18 mouse cellular contexts compared by ENCODE assay signal in the genomic region with DNA sequence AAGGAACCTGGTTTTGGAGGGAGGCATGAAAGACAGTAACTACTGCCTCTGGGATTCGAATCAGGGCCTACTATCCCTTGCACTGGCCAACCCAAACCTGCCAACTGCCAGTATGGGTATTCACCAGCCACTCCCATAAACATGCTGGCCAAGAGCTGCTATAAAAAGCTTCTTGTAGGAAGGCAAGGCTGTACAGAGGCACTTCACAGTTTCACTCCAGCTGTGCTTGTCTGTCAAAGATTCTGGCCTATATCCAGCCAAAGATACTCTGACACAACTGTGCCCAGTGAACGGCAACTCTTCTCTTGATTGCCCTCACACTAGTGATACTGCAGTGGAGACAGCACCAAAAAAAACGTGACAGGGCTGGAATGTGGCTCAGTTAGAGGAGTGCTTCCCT. TPM values are rescaled to one million over a fixed set of nuclear protein-coding genes. Genes with fewer than 3 reads are reported as not detected.
DNase-seq lines count a peak whose midpoint lies in the region; ATAC-seq and TF ChIP-seq lines count a peak whose summit lies in the region.
"Had no signal": no experiment of that assay in that cellular context is flagged by ENCODE, and none has a peak within 500 bp of the region (broad histone marks: within the 10 kb centered on the region; RNA-seq: fewer than 3 reads in every experiment).

No protein-coding gene starts in this region.

- no peak overlapping the region for H3K4me3 ChIP-seq in heart, embryonic 12.5 days
- no peak overlapping the region for H3K4me3 ChIP-seq in myocyte
- no peak overlapping the region for H3K4me3 ChIP-seq in neural tube, embryonic 15.5 days (replicated peaks)
- H3K4me3 ChIP-seq: forebrain, embryonic 12.5 days; liver, embryonic 12.5 days; midbrain, embryonic 13.5 days had no signal

- peaks cover 76% of the 10 kb centered on the region for H3K4me1 ChIP-seq in heart, embryonic 12.5 days (replicated peaks)
- peaks cover 61% of the 10 kb centered on the region for H3K4me1 ChIP-seq in neural tube, embryonic 15.5 days

- H3K27ac ChIP-seq in heart, embryonic 12.5 days (ENCODE audit: poor library complexity, severe bottlenecking), result peak overlapping the region; percentile 5; the same call in 1 of the 2 replicates
- H3K27ac ChIP-seq in neural tube, embryonic 15.5 days (replicated peaks), result no peak overlapping the region
- H3K27ac ChIP-seq: forebrain, embryonic 12.5 days; liver, embryonic 12.5 days; midbrain, embryonic 13.5 days had no signal

- TF ChIP-seq POLR2A in myocyte (IDR thresholded peaks at IDR 0.05; ENCODE audit: insufficient read length, low read depth), result no peak

- H3K4me2 ChIP-seq in heart, embryonic 12.5 days, result no peak overlapping the region
- H3K4me2 ChIP-seq in myocyte (ENCODE audit: low read depth), result peak overlapping the region; percentile 68
- H3K4me2 ChIP-seq in neural tube, embryonic 15.5 days, result no peak overlapping the region
- H3K4me2 ChIP-seq: forebrain, embryonic 12.5 days; liver, embryonic 12.5 days; lung, embryonic 14.5 days; midbrain, embryonic 13.5 days had no signal

- intact Hi-C loops in heart, postnatal 36 days (cut with DNase I), result loop anchor here (2.0 kb wide), 1 partner anchor 21 kb away; no protein-coding TSS in a partner anchor

- no peak overlapping the region for H3ac ChIP-seq in myocyte (ENCODE audit: control insufficient read depth, insufficient read length)

- WGBS in heart, embryonic 12.5 days, result 40% methylated on average over 3 of the region's 3 CpGs
- WGBS in neural tube, embryonic 15.5 days, result 83% methylated on average over 3 of the region's 3 CpGs

- no peak for ATAC-seq in heart, embryonic 12.5 days (ENCODE audit: insufficient number of reproducible peaks, low FRiP score)
- ATAC-seq in neural tube, embryonic 15.5 days (ENCODE audit: low FRiP score), result no peak
- ATAC-seq: activated CD4-positive, CD25-positive, alpha-beta regulatory T cell, adult 4 months; hindbrain, embryonic 16.5 days; intestine, postnatal 0 days; liver, embryonic 12.5 days; midbrain, embryonic 13.5 days; Patski had no signal

- H3K9me3 ChIP-seq in heart, embryonic 12.5 days (replicated peaks), result no peaks in the 10 kb centered on the region
- no peaks in the 10 kb centered on the region for H3K9me3 ChIP-seq in neural tube, embryonic 15.5 days (replicated peaks)
- H3K9me3 ChIP-seq: forebrain, embryonic 12.5 days; liver, embryonic 12.5 days; midbrain, embryonic 13.5 days had no signal

- no peaks in the 10 kb centered on the region for H3K27me3 ChIP-seq in heart, embryonic 12.5 days (replicated peaks)
- no peaks in the 10 kb centered on the region for H3K27me3 ChIP-seq in myocyte (ENCODE audit: control insufficient read depth, insufficient read depth, insufficient read length)
- no peaks in the 10 kb centered on the region for H3K27me3 ChIP-seq in neural tube, embryonic 15.5 days (replicated peaks)
- H3K27me3 ChIP-seq: forebrain, embryonic 12.5 days; liver, embryonic 12.5 days; midbrain, embryonic 13.5 days; Patski had no signal

- peaks cover 88% of the 10 kb centered on the region for H3K79me2 ChIP-seq in myocyte (ENCODE audit: control insufficient read depth, insufficient read depth)

- DNase-seq in heart, adult 8-10 months (ENCODE audit: low spot score), result peak; percentile 43
- DNase-seq in heart, postnatal 36 days, result no peak
- DNase-seq in gastrocnemius, adult 18-20 months (ENCODE audit: low spot score), result peak; percentile 94
- no peak for DNase-seq in right cerebral cortex, adult 2 months (ENCODE audit: low spot score in 2 of 2)
- DNase-seq: B cell, adult 2 months; cerebellum, adult 9-10 months; kidney, postnatal 10 days; lung, embryonic 14.5 days had no signal

- H3K9ac ChIP-seq in heart, embryonic 12.5 days, result no peak overlapping the region
- no peak overlapping the region for H3K9ac ChIP-seq in neural tube, embryonic 15.5 days (replicated peaks)
- H3K9ac ChIP-seq: forebrain, embryonic 12.5 days; liver, embryonic 12.5 days; lung, embryonic 14.5 days; midbrain, embryonic 13.5 days had no signal

- H3K36me3 ChIP-seq in heart, embryonic 12.5 days, result peaks cover 13% of the 10 kb centered on the region
- H3K36me3 ChIP-seq in myocyte (ENCODE audit: control insufficient read depth, insufficient read depth), result no peaks in the 10 kb centered on the region
- peaks cover 5% of the 10 kb centered on the region; the same call in 1 of the 2 replicates for H3K36me3 ChIP-seq in neural tube, embryonic 15.5 days

TF ChIP-seq in myocyte, 11 proteins besides CTCF, POLR2A, EP300 and RAD21:
- TF ChIP-seq TCF3 (IDR thresholded peaks at IDR 0.05; ENCODE audit: insufficient read length, low read depth), result peak; percentile 83
- peak; percentile 99 to 100 (median 100) for TF ChIP-seq MYOD1 (IDR thresholded peaks at IDR 0.05; ENCODE audit: control insufficient read depth in 1 of 3, insufficient read length in 2 of 3, low read depth in 2 of 3)
- 0 out of 2 replicates have a peak, but pooled peaks have one; percentile 42 for TF ChIP-seq CEBPB (IDR thresholded peaks at IDR 0.05; ENCODE audit: insufficient read depth, poor library complexity, severe bottlenecking)
- no peak for TF ChIP-seq MAX (IDR thresholded peaks at IDR 0.05; ENCODE audit: low read depth)
- TF ChIP-seq USF1 (IDR thresholded peaks at IDR 0.05; ENCODE audit: low read depth), result no peak
- TF ChIP-seq MYOG (IDR thresholded peaks at IDR 0.05; ENCODE audit: control insufficient read depth in 1 of 3, insufficient read depth in 1 of 3, insufficient read length in 2 of 3, low read depth in 2 of 3), result peak in 2 of 3 experiments; percentile 56 to 79
- TF ChIP-seq TCF12 (IDR thresholded peaks at IDR 0.05; ENCODE audit: insufficient read depth, poor library complexity, severe bottlenecking), result peak; percentile 91
- no peak for TF ChIP-seq POLR2AphosphoS2 (IDR thresholded peaks at IDR 0.05; ENCODE audit: insufficient read length, low read depth)
- TF ChIP-seq SRF (IDR thresholded peaks at IDR 0.05; ENCODE audit: control insufficient read depth, insufficient read length, low read depth), result no peak
TF ChIP-seq in myocyte: peak in this region for 5.

RNA-seq across cellular contexts. Expression of gene Fbxw8, which starts 5.6 kb away (rescaled TPM):
- total RNA-seq in heart, adult 8-10 months (2022), result 10 to 100 TPM; 34.9 to 37.7 (median 36.6) TPM
- 10 to 100 TPM; 39.0 to 42.7 TPM for total RNA-seq in heart, postnatal 36 days (2021)
- total RNA-seq in gastrocnemius, adult 18-20 months (2021), result 10 to 100 TPM; 20.5 to 21.1 TPM
- 36.6 and 38.9 TPM in 2 replicates for polyA plus RNA-seq in heart, embryonic 12.5 days (2016; fragmentation: Nextera tagmentation; extraction: Ambion mirVana)
- polyA plus RNA-seq in myocyte (2012; fragmentation: generic; extraction: Trizol), result 65.5 TPM
- polyA plus RNA-seq in neural tube, embryonic 15.5 days (2015; fragmentation: Nextera tagmentation; extraction: Ambion mirVana), result 18.0 and 19.4 TPM in 2 replicates

RNA-seq across cellular contexts. Expression of gene Hrk, which starts 14.7 kb away (rescaled TPM):
- under 1 TPM; 0.23 to 0.46 (median 0.36) TPM for total RNA-seq in heart, adult 8-10 months (2022)
- under 1 TPM; 0.44 to 0.62 TPM for total RNA-seq in heart, postnatal 36 days (2021)
- total RNA-seq in gastrocnemius, adult 18-20 months (2021), result under 1 TPM; 0.12 to 0.21 TPM
- polyA plus RNA-seq in heart, embryonic 12.5 days (2016; fragmentation: Nextera tagmentation; extraction: Ambion mirVana), result 0.09 TPM in 1 of 2 replicates, not detected in the other
- polyA plus RNA-seq in myocyte (2012; fragmentation: generic; extraction: Trizol), result 0.02 TPM
- 3.0 and 4.0 TPM in 2 replicates for polyA plus RNA-seq in neural tube, embryonic 15.5 days (2015; fragmentation: Nextera tagmentation; extraction: Ambion mirVana)
- polyA plus RNA-seq: lung, embryonic 14.5 days had no signal

Comparison
In these comparisons a context has a peak if more than half of its experiments do, and no peak if none do; other contexts are left out.
1. DNase-seq: peak in heart, adult 8-10 months (single experiment) and gastrocnemius, adult 18-20 months (single experiment); none in heart, postnatal 36 days (0 of 2) and right cerebral cortex, adult 2 months (0 of 2).